ENCODE assay signal across 9 mouse cellular contexts in genomic region chrX:17547143-17547806, GRCm38 (mm10). TPM values are rescaled to one million over a fixed set of nuclear protein-coding genes. Genes with fewer than 3 reads are reported as not detected.
DNase-seq lines count a peak whose midpoint lies in the region; ATAC-seq and TF ChIP-seq lines count a peak whose summit lies in the region.
"Had no signal": no experiment of that assay in that cellular context is flagged by ENCODE, and none has a peak within 500 bp of the region (broad histone marks: within the 10 kb centered on the region; RNA-seq: fewer than 3 reads in every experiment).

No protein-coding gene starts in this region.

- no peak for DNase-seq in heart, postnatal 10 days
- DNase-seq in lung, adult 2 months = peak; percentile 22
- no peak for DNase-seq in urinary bladder, postnatal 14 days (ENCODE audit: low spot score)
- no peak for DNase-seq in cerebellum, adult 11-12 months
- no peak for DNase-seq in c-Kit-positive CD71-positive TER-119-positive erythroid progenitor cells, embryonic 14.5 days (ENCODE audit: low spot score)
- DNase-seq: adrenal gland, postnatal 10 days had no signal

- H3K4me3 ChIP-seq in heart, embryonic 15.5 days = no peak overlapping the region
- H3K4me3 ChIP-seq in embryonic facial prominence, embryonic 15.5 days (replicated peaks) = no peak overlapping the region
- no peak overlapping the region for H3K4me3 ChIP-seq in lung, adult 2 months (replicated peaks; ENCODE audit: extremely low read depth, low read depth, low read length)
- no peak overlapping the region for H3K4me3 ChIP-seq in neural tube, embryonic 12.5 days

- H3K4me2 ChIP-seq in heart, embryonic 15.5 days = no peak overlapping the region
- H3K4me2 ChIP-seq in embryonic facial prominence, embryonic 15.5 days (replicated peaks) = no peak overlapping the region
- 0 out of 2 replicates have a peak overlapping the region, but pooled peaks have one; percentile 9 for H3K4me2 ChIP-seq in neural tube, embryonic 12.5 days (replicated peaks)

- H3K9me3 ChIP-seq in heart, embryonic 15.5 days (replicated peaks) = no peaks in the 10 kb centered on the region
- no peaks in the 10 kb centered on the region for H3K9me3 ChIP-seq in embryonic facial prominence, embryonic 15.5 days (replicated peaks)
- H3K9me3 ChIP-seq in neural tube, embryonic 12.5 days = no peaks in the 10 kb centered on the region

- 29% methylated on average over 6 of the region's 6 CpGs for WGBS in heart, embryonic 15.5 days
- whole genome bisulfite sequencing in embryonic facial prominence, embryonic 15.5 days = 34% methylated on average over 6 of the region's 6 CpGs
- 22% methylated on average over 6 of the region's 6 CpGs for WGBS in lung, adult 2 months
- 20% methylated on average over 6 of the region's 6 CpGs for WGBS in neural tube, embryonic 12.5 days

- peak overlapping the region; percentile 37; the same call in 1 of the 2 replicates for H3K27ac ChIP-seq in heart, embryonic 15.5 days
- H3K27ac ChIP-seq in embryonic facial prominence, embryonic 15.5 days (replicated peaks) = no peak overlapping the region
- no peak overlapping the region for H3K27ac ChIP-seq in neural tube, embryonic 12.5 days

- 0 out of 2 replicates have a peak, but pooled peaks cover 6% of the 10 kb centered on the region for H3K4me1 ChIP-seq in heart, embryonic 15.5 days (replicated peaks)
- no peaks in the 10 kb centered on the region for H3K4me1 ChIP-seq in embryonic facial prominence, embryonic 15.5 days
- peaks cover 8% of the 10 kb centered on the region for H3K4me1 ChIP-seq in lung, adult 2 months (ENCODE audit: control insufficient read depth, insufficient read depth, low read length)
- no peaks in the 10 kb centered on the region for H3K4me1 ChIP-seq in neural tube, embryonic 12.5 days

- H3K27me3 ChIP-seq in heart, embryonic 15.5 days = no peaks in the 10 kb centered on the region
- no peaks in the 10 kb centered on the region for H3K27me3 ChIP-seq in embryonic facial prominence, embryonic 15.5 days
- no peaks in the 10 kb centered on the region for H3K27me3 ChIP-seq in neural tube, embryonic 12.5 days (replicated peaks)

- ATAC-seq in heart, embryonic 15.5 days (replicated peaks; ENCODE audit: insufficient number of reproducible peaks, insufficient read depth, low FRiP score, low read depth) = no peak
- ATAC-seq in embryonic facial prominence, embryonic 15.5 days (ENCODE audit: insufficient number of reproducible peaks, low FRiP score, low TSS enrichment, low read depth) = peak; percentile 29; the same call in 1 of the 2 replicates
- ATAC-seq in neural tube, embryonic 12.5 days (ENCODE audit: low FRiP score, low read depth) = peak; percentile 90

- TF ChIP-seq CTCF in lung, adult 2 months (IDR thresholded peaks at IDR 0.05; ENCODE audit: insufficient read depth, low read length) = no peak

- H3K36me3 ChIP-seq in heart, embryonic 15.5 days = no peaks in the 10 kb centered on the region
- H3K36me3 ChIP-seq in embryonic facial prominence, embryonic 15.5 days = no peaks in the 10 kb centered on the region
- no peaks in the 10 kb centered on the region for H3K36me3 ChIP-seq in neural tube, embryonic 12.5 days

- peak; percentile 61; the same call in 1 of the 2 replicates for TF ChIP-seq POLR2A in lung, adult 2 months (IDR thresholded peaks at IDR 0.05; ENCODE audit: borderline replicate concordance, extremely low read depth, low read depth, low read length)

- intact Hi-C loops in heart, postnatal 10 days (cut with DNase I) = no loop called here

- H3K9ac ChIP-seq in heart, embryonic 15.5 days = no peak overlapping the region
- H3K9ac ChIP-seq in embryonic facial prominence, embryonic 15.5 days = no peak overlapping the region
- H3K9ac ChIP-seq in neural tube, embryonic 12.5 days = no peak overlapping the region

RNA-seq across cellular contexts. Expression of gene Fundc1, which starts 24.9 kb away (rescaled TPM):
- polyA plus RNA-seq in heart, embryonic 15.5 days (2015; fragmentation: Nextera tagmentation; extraction: Ambion mirVana) = 37.8 and 40.7 TPM in 2 replicates
- total RNA-seq in heart, postnatal 10 days (2021) = 10 to 100 TPM; 25.0 to 32.1 TPM
- 63.5 and 66.2 TPM in 2 replicates for polyA plus RNA-seq in embryonic facial prominence, embryonic 15.5 days (2015; fragmentation: Nextera tagmentation; extraction: Ambion mirVana)
- 12.5 and 15.1 TPM in 2 replicates for polyA plus RNA-seq in lung, adult 2 months (2012; rRNA removed)
- polyA plus RNA-seq in neural tube, embryonic 12.5 days (2016; fragmentation: Nextera tagmentation; extraction: Ambion mirVana) = 56.1 and 58.2 TPM in 2 replicates
